Mouse (Mus musculus) erythroblast, embryonic 14.5 days (primary cell): ENCODE measurements around the gene Tipin.

Source experiments
- GATA1 ChIP-seq: IDR thresholded peaks from 2 replicates; pipeline ENCODE4 v1.6.1; 2012; ENCODE audit warnings: low read length, inconsistent platforms, mixed read lengths
- TAL1 ChIP-seq: IDR thresholded peaks from 3 replicates; pipeline ENCODE4 v1.6.1; 2012; ENCODE audit warnings: low read length, inconsistent platforms, mixed read lengths

DNA sequence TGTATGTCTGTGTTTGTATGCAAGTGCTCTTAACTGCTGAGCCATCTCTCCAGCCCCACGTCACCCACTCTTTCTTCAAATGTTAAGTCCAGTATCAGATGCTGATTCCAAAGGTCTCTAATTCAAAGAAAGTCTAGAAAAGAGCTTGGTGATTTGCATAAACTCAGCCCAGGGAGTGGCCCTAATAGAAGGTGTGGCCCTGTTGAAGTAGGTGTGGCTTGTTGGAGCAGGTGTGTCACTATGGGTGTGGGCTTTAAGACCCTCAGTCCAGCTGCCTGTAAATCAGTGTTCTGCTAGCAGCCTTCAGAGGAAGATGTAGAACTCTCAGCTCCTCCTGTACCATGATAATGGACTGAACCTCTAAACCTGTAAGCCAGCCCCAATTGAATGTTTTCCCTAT, 14.2 kb upstream of the Tipin start:
- TF ChIP-seq GATA1 (no peak), TAL1 (no peak)
